Mouse (Mus musculus): ENCODE data around the gene Onecut1. TPM values are rescaled to one million over a fixed set of nuclear protein-coding genes. Genes with fewer than 3 reads are reported as not detected.

Gene Onecut1
- polyA plus RNA-seq, 1 experiment, result 0.06 TPM

DNA sequence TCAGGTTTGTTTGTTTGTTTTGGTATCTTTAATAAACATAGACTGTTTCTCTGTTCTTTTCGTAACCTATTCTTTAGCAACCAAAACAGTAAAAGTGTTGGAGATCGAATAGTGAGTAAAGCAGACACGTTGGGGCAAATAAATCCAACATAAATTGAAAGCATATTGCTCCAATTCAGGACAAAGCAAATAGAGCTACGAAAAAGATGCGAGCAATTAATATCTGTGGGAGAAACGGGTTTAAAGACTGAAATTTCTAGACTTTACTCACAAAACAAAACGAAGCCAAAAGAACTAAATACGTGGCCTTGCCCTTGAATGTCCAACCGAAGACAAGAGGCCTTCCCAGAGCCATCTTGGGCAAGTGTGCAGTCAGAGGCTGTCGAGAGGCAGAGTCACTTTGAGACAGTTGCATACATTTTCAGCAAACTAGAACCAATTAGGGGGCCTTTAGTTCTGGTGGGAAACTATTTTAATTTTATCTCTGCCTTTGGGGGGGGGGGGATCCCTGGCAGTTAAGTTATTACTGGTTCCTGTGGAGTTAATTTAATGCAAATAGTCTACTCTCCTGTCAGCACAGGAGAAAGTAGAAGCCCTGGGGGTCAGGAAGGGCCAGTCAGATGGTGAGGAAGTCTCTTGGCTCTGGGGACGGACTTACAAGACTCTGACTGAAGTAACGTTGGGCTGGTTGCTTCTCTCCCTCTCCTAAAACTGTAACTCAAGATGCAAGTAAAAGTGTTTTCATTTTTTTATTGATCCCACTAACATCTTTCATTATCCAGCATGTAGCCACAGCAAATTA, 11.5 kb upstream of the Onecut1 start:
- no peak overlapping the region for H3K4me3 ChIP-seq (ENCODE audit: insufficient read depth, low read length)
- TF ChIP-seq POLR2A (IDR thresholded peaks at IDR 0.05; ENCODE audit: extremely low read depth, insufficient read depth, low read length) (no peak), CTCF (IDR thresholded peaks at IDR 0.05; ENCODE audit: extremely low read depth, insufficient read depth, low read length) (no peak)
- H3K4me1 ChIP-seq (ENCODE audit: control insufficient read depth, insufficient read depth, low read length), result no peaks in the 10 kb centered on the region
- no peak overlapping the region for H3K27ac ChIP-seq (ENCODE audit: insufficient read depth, low read length)

DNA sequence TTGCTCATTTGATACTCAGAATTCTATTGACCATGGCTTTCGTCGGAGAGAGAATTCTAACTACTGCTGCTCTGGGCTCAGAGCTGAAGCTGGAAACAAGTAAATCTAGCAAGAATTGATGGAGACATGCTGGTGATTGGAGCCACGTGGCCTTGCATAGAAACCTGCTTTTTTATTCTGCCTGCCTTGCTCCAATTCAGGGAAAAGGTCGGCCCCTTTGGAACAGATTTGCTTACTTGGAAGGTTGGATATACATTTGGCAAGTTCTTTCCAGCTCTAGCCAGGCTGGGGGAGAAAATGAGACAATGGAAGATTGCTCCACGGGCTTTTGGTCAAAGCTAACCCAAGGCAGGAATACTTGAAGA, 11.0 kb upstream of the Onecut1 start:
- Histone ChIP-seq H3K4me3 (ENCODE audit: insufficient read depth, low read length) (no peak overlapping the region), H3K4me1 (ENCODE audit: control insufficient read depth, insufficient read depth, low read length) (no peaks in the 10 kb centered on the region), H3K27ac (ENCODE audit: insufficient read depth, low read length) (no peak overlapping the region)
- TF ChIP-seq CTCF (IDR thresholded peaks at IDR 0.05; ENCODE audit: extremely low read depth, insufficient read depth, low read length), result no peak
- TF ChIP-seq POLR2A (IDR thresholded peaks at IDR 0.05; ENCODE audit: extremely low read depth, insufficient read depth, low read length), result no peak

DNA sequence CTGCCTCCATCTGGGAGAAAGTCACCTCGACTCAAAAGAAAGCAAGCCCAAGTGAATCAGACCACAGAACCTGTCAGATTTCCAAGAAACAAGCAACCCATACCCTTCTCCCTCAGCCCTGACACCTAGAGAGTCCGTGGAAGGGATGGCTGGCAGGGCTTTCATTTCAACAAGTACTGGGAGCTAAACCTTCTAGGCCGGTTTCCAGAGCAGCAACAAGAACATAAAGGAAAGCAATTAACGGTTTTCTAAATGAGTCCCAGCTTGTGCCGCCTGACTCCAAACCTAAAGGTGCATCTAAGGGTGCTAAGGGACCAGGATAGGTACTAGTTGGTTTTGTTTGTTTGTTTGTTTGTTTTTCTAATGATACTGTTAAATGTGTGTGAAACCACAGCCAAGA, 10.1 kb upstream of the Onecut1 start:
- Histone ChIP-seq H3K4me3 (ENCODE audit: insufficient read depth, low read length) (no peak overlapping the region), H3K27ac (ENCODE audit: insufficient read depth, low read length) (no peak overlapping the region), H3K4me1 (ENCODE audit: control insufficient read depth, insufficient read depth, low read length) (no peaks in the 10 kb centered on the region)
- no peak for TF ChIP-seq POLR2A (IDR thresholded peaks at IDR 0.05; ENCODE audit: extremely low read depth, insufficient read depth, low read length)
- no peak for TF ChIP-seq CTCF (IDR thresholded peaks at IDR 0.05; ENCODE audit: extremely low read depth, insufficient read depth, low read length)

DNA sequence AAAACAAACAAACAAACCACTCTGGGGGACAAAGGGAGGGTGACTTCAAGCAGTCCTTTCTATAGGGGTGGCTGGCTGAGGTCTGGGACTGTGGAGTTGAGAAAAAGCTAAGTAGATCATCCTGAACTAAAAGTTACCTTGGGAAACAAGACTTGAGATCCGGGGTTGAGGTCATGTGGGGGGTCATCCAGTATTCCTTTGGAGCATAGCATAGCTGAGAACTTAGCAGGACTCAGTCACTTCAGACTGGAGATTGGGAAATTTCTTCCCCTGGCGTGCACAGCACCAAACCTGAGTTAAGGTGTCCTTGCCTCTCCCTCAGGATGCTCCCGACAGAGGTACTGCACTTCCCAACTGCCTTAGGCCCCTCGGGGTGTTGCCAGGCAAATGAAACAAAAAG, 9.4 kb upstream of the Onecut1 start:
- Histone ChIP-seq H3K4me1 (ENCODE audit: control insufficient read depth, insufficient read depth, low read length) (no peaks in the 10 kb centered on the region), H3K27ac (ENCODE audit: insufficient read depth, low read length) (no peak overlapping the region), H3K4me3 (ENCODE audit: insufficient read depth, low read length) (no peak overlapping the region)
- TF ChIP-seq POLR2A (IDR thresholded peaks at IDR 0.05; ENCODE audit: extremely low read depth, insufficient read depth, low read length) (no peak), CTCF (IDR thresholded peaks at IDR 0.05; ENCODE audit: extremely low read depth, insufficient read depth, low read length) (no peak)

DNA sequence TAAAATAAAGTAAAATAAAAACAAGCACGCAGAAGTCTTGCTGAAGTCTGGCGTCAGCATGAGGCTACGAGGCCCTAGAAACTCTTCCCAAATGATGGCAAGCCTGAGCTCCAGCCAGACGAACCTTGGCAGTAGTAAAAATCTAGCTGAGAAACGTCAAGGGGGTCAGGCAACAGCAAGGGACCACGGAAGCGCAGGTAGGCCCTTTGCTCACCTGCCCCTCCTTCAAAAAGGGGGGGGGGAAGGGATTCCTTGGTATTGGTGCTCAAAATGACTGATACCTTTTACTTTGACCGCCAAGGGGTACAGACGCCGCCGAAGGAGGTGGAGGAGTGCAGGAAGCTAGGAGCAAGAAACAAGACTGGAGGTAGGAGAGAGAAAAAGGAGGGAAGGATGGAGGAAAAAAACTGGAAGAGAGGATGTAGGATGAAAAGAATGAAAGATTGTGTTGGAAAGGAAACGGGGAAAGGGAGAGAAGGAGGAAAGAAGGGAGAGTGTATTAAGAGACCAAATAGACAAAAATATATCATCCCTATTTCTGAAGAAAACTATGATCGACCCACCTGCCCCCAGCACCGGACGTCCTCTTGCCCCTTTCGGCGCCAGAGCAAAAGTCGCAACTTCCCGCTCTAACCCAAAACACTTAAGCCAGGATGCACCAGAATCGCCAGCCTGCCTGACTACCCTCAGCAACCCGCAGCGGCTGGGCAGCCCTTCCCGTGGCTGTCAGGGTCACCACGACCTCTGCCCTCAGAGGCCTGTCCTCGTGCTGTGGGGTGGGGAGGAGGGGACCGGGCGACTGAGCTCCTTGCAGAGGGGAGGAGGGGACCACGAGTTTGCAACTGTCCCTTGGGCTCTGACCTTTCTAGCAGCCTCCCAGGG, 8.3 kb upstream of the Onecut1 start:
- no peak for TF ChIP-seq POLR2A (IDR thresholded peaks at IDR 0.05; ENCODE audit: extremely low read depth, insufficient read depth, low read length)
- TF ChIP-seq CTCF (IDR thresholded peaks at IDR 0.05; ENCODE audit: extremely low read depth, insufficient read depth, low read length), result no peak
- Histone ChIP-seq H3K27ac (ENCODE audit: insufficient read depth, low read length) (no peak overlapping the region), H3K4me1 (ENCODE audit: control insufficient read depth, insufficient read depth, low read length) (no peaks in the 10 kb centered on the region), H3K4me3 (ENCODE audit: insufficient read depth, low read length) (no peak overlapping the region)

DNA sequence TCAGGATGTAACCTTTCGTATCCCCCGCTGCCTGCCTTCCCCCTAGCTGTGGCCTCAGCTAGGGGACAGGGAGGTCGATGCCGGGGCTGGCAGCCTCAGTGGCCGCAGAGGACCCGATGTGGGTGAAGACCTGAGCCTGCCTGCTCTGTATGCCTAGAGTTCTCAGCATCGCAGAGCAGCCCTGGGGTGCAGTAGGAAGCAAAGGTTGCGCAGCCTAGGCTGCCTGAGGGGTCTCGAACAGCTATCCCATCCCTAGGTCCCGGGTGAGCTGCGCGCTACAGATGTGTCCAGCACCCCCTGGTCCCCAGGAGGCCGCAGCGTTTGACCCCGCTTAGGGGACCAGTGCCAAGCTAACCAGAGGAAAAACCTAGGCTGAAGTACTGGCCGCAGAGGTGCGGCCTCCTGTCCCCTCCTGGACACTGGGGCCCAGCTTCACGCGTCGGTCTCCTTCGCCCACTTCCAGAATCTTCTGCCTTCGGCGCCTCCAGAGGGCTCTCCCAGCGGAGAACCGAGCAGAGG, 7.6 kb upstream of the Onecut1 start:
- Histone ChIP-seq H3K4me1 (ENCODE audit: control insufficient read depth, insufficient read depth, low read length) (no peaks in the 10 kb centered on the region), H3K27ac (ENCODE audit: insufficient read depth, low read length) (no peak overlapping the region), H3K4me3 (ENCODE audit: insufficient read depth, low read length) (no peak overlapping the region)
- no peak for TF ChIP-seq CTCF (IDR thresholded peaks at IDR 0.05; ENCODE audit: extremely low read depth, insufficient read depth, low read length)
- TF ChIP-seq POLR2A (IDR thresholded peaks at IDR 0.05; ENCODE audit: extremely low read depth, insufficient read depth, low read length), result no peak

DNA sequence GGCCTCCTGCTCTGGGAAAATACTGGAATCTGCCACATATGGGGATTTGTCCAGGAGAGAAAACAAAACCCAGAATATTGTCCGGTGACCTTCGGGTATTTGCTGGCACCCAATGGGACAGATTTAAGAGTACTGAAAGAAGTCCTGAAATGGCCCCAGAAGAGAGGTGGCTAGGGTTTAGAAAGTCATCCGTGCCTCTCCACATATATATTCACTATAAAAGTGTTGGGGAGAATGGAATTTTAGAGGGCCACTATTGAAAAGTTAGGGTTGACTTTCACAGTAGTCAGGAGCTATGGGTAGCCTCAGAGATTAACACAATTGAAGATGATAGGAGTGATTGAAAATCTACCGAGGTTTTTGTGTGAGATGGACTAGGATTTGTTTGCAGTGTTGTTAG, 6.3 kb upstream of the Onecut1 start:
- TF ChIP-seq POLR2A (IDR thresholded peaks at IDR 0.05; ENCODE audit: extremely low read depth, insufficient read depth, low read length) (no peak), CTCF (IDR thresholded peaks at IDR 0.05; ENCODE audit: extremely low read depth, insufficient read depth, low read length) (no peak)
- H3K4me1 ChIP-seq (ENCODE audit: control insufficient read depth, insufficient read depth, low read length), result no peaks in the 10 kb centered on the region
- H3K27ac ChIP-seq (ENCODE audit: insufficient read depth, low read length), result no peak overlapping the region
- no peak overlapping the region for H3K4me3 ChIP-seq (ENCODE audit: insufficient read depth, low read length)

DNA sequence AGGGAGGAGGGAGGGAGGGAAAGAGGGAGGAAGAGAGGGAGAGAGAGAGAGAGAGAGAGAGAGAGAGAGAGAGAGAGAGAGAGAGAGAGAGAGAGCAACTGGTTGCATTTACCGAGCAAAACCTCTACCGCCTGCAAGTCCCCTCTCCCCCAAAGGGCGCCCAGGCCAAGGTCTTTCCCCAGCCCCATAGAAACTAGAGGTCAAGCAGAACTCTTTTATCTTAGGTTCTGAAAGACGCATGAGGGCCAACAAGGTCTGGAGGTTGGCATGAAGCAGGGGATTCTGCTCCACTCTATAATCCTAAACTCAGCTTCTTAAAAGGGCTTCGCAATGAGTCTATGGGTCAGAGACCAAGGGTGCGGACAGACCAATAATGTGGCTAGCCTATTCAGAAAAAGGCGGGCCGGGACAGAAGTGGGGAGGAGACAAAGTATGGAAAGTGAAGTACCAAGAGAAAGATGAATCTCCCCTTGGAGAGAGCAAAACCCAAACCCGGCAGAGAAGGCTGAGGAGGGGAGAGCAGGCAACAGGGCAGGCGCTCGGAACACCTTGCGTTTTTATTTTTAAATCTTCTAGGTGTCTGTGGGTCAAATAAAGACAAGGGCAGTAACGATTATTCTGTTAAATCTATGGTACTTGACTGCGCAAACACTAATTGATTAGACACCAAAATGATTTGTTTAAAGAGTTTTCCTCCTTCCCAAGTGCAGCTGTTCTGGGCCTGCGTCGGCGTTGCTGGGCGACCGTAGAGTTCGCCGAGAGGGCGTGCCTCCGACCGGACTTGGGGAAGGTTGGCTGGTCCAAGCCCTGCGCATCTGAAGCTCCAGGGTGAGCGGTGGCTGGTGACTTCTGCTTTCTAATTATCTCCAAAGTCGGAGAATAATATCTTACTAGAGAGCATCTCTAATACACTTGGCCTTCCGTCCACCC, 4.9 kb upstream of the Onecut1 start:
- H3K4me1 ChIP-seq (ENCODE audit: control insufficient read depth, insufficient read depth, low read length), result no peaks in the 10 kb centered on the region
- TF ChIP-seq POLR2A (IDR thresholded peaks at IDR 0.05; ENCODE audit: extremely low read depth, insufficient read depth, low read length) (no peak), CTCF (IDR thresholded peaks at IDR 0.05; ENCODE audit: extremely low read depth, insufficient read depth, low read length) (no peak)
- H3K27ac ChIP-seq (ENCODE audit: insufficient read depth, low read length), result no peak overlapping the region
- no peak overlapping the region for H3K4me3 ChIP-seq (ENCODE audit: insufficient read depth, low read length)

DNA sequence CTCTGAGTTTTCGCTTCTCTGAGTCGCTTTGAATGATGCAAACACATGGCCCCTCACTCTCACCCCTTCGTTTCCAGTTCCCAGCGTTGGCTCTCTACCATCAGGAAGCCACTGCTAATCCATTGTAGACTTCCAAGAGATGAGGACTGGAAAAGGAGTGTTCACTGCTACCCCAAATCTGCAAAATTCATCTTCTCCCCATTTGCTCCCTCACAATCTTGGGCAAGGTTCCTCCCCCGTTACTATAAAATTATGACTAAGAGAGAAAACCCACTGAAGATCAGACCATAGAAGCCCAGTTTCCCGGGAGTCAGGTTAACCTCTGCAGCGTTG, 4.2 kb upstream of the Onecut1 start:
- TF ChIP-seq POLR2A (IDR thresholded peaks at IDR 0.05; ENCODE audit: extremely low read depth, insufficient read depth, low read length), result no peak
- no peak for TF ChIP-seq CTCF (IDR thresholded peaks at IDR 0.05; ENCODE audit: extremely low read depth, insufficient read depth, low read length)
- H3K27ac ChIP-seq (ENCODE audit: insufficient read depth, low read length), result no peak overlapping the region
- no peaks in the 10 kb centered on the region for H3K4me1 ChIP-seq (ENCODE audit: control insufficient read depth, insufficient read depth, low read length)
- H3K4me3 ChIP-seq (ENCODE audit: insufficient read depth, low read length), result no peak overlapping the region

Measured in cortical plate, adult 2 months (tissue).